Mouse (Mus musculus): ENCODE measurements around the gene Tubd1.
A peak's percentile ranks its signal among the peaks of the same experiment; 100 is the strongest.
"Not testable (repeated sequence)": the region's sequence is repeated elsewhere in the genome, so short reads cannot be mapped to it uniquely, and the experiment has no call there.

The Tubd1 gene

GRCm38 (mm10) chr11:86544639-86545299 lies at the start of gene Tubd1, which contains the start of gene Rps6kb1:
TSS of gene Tubd1 (plus strand) at chr11:86544991.
TSS of gene Rps6kb1 (minus strand) at chr11:86544805.
- peak; percentile 98 to 99 for DNase-seq

GRCm38 (mm10) chr11:86497356-86497755 lies 47.4 kb upstream of the Tubd1 start:
- DNase-seq: no peak

- DNase-seq: peak in 1 of 2 experiments; percentile 9
Measured at GRCm38 (mm10) chr11:86497908-86498307, 46.9 kb upstream of the Tubd1 start.

- DNase-seq: no peak
Measured at GRCm38 (mm10) chr11:86500795-86501194, 44.0 kb upstream of the Tubd1 start.

- no peak for DNase-seq
Measured at GRCm38 (mm10) chr11:86503121-86503520, 41.7 kb upstream of the Tubd1 start.

- no peak for DNase-seq
Measured at GRCm38 (mm10) chr11:86507334-86507733, 37.5 kb upstream of the Tubd1 start.

GRCm38 (mm10) chr11:86507991-86508390 lies 36.8 kb upstream of the Tubd1 start:
- no peak for DNase-seq

GRCm38 (mm10) chr11:86516620-86517019 lies 28.2 kb upstream of the Tubd1 start:
- DNase-seq: no peak

- no peak for DNase-seq
Measured at GRCm38 (mm10) chr11:86517229-86517628, 27.6 kb upstream of the Tubd1 start.

GRCm38 (mm10) chr11:86519751-86520150 lies 25.0 kb upstream of the Tubd1 start:
- DNase-seq: no peak

- no peak for DNase-seq
Measured at GRCm38 (mm10) chr11:86527528-86527927, 17.3 kb upstream of the Tubd1 start.

GRCm38 (mm10) chr11:86532834-86533233 lies 12.0 kb upstream of the Tubd1 start:
- DNase-seq: no peak

GRCm38 (mm10) chr11:86533302-86533701 lies 11.5 kb upstream of the Tubd1 start:
- DNase-seq: not testable (repeated sequence)

- no peak for DNase-seq
Measured at GRCm38 (mm10) chr11:86534201-86534910, 10.4 kb upstream of the Tubd1 start.

- peak; percentile 21 to 60 for DNase-seq
Measured at GRCm38 (mm10) chr11:86538786-86539185, 6.0 kb upstream of the Tubd1 start.

GRCm38 (mm10) chr11:86539716-86540475 lies 4.9 kb upstream of the Tubd1 start:
- DNase-seq: no peak

- no peak for DNase-seq
Measured at GRCm38 (mm10) chr11:86540476-86540845, 4.3 kb upstream of the Tubd1 start.

- DNase-seq: no peak
Measured at GRCm38 (mm10) chr11:86542851-86543250, 1.9 kb upstream of the Tubd1 start.

- DNase-seq: no peak
Measured at GRCm38 (mm10) chr11:86543960-86544638, 692 bp upstream of the Tubd1 start.

- peak in 1 of 2 experiments; percentile 7 for DNase-seq
Measured at GRCm38 (mm10) chr11:86545556-86545955, 765 bp downstream of the Tubd1 start.

- peak; percentile 28 to 42 for DNase-seq
Measured at GRCm38 (mm10) chr11:86547412-86547811, 2.6 kb downstream of the Tubd1 start.

- no peak for DNase-seq
Measured at GRCm38 (mm10) chr11:86553525-86553924, 8.7 kb downstream of the Tubd1 start.

- DNase-seq: no peak
Measured at GRCm38 (mm10) chr11:86558258-86558657, 13.5 kb downstream of the Tubd1 start.
